Mouse (Mus musculus): Measurements from ENCODE around the gene Arl15.

The Arl15 gene

DNA sequence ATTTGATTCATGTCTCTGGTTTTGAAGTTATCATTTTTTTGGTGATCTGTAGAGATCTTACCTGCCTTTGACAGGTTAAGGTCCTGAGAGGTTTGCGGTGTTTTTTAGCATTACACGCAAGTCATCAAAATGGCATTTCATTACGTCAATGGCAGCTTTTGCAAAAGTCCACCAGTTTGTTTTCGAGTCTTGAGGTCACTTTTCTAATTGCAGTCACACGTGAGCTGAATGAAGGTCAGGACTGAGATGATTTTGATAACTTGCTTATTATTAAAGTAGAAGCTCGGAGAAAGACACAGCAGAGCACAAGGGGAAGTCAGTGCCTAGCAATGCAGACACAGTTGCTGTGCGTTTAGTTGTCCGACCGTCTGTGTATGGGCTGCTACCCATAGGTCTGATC, 8.3 kb downstream of the Arl15 start:
- no peak for DNase-seq

DNA sequence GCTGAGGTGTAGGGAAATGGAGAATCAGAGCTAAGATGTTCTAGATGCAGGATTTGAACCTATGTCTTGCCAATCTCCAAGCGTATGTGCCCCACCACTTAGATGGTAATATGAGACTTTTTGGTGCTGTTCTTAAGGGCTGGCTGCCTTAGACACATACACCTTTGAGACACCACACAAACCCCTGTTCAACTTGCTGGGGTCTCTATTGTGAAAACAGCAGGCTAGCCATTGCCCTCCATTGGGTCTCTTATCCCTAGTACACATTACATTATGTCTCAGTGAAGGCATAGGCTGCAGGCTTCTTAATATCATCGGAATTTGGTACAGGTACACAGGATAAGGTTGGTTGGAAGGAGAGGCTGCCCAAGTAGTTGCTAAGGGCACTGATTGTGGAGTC, 16.8 kb downstream of the Arl15 start:
- DNase-seq, result no peak

DNA sequence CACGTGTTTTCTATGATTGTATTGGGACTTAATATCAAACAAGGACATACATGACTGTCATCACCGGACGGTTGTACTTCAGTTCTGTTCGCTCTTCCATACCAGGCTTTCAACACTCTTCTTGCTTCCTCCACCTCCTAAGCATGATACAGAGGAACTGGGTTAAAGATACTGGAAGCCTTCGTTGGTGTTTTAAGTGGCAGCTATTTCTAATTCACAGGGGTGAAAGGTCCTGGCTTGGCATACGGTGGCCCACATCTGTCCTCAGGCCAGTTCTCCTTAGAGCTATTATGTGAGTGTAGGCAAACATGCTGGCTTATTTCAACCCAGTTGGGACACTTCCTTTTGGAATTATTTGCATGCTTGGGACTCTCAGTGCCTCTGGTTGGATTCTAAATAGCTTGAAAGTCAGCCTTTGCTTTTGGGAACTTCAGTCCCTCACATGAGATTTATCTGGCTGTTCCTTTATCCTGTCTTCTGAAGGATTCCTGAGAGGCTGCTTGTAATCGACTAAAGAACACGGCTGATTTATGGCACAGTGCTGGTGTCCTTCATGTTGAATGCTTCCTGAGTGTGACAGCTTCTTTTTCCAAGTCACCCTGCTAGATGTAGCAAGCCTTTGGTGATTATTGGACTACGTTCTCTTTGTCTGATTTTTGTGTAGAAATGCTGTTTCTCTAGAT, 17.7 kb downstream of the Arl15 start:
- DNase-seq, result no peak

DNA sequence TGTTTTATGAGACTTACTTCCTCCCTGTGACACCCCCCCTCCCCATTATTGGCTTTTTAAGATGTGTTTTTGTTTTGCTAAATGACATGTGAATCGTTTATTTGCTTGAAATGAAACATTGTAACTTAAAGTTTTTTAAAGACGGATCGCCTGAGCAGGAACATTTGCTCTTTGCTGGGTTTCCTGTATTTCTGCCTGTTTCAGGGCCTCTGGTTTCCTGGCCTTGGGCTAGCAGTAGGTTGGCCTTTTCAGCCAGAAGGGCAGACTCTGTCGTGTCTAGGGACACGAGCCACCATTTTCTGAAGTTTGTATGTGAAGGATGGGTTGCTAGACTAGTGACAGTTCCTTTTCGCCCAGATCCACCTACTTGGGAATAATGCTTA, 18.3 kb downstream of the Arl15 start:
- no peak for DNase-seq

DNA sequence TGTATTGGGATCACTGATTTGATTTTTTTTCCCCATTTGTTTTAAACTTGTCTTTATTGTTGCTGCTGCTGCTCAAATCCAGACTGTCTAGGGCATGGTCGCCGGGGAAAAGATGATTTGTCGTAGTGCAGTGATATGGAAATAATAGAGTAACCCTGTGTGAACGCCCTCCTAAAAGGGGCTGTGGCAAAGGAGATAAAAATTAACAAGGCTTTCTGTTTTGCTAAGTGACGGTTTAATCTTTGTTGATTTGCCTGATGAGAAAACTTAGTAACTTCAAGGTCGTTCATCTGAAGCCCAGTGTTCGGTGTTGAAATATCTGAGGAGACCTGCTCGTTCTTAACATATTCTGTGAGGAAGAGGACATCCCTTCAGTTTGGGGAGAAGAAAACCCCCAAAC, 19.8 kb downstream of the Arl15 start:
- DNase-seq, result no peak

DNA sequence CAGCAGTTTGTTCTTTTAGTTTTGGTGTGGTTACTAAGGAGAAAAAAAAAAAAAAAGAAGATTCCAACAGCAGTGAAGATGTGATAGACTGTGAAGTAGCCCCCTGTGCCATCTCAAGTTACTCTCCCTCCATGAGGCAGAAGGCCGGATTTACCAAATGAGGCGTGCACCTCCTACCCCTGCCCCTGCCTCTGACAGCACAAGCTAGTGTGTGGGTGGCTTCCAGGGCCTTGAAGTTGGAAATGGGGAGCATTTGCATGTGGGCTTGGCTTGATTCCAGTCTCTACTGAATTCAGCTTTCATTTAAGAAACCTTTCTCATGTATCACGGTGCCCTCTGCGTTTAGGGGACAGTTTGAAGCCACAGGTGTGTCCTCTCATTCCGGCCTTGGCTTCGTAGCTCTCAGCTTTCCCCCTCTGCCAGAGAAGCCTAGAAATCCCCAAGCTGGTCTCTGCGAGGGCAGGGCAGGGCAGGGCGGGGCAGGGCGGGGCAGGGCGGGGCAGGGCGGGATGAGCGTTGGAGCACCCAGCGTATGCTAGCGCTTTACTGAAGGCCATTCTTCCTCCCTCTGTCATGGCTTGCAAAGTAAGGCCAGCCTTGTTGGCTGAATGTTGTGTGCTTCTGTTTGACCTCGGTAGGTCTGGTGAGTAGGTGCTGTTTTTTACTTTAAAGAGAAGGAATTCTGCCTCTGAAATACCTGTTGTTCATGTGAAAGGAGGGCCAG, 21.6 kb downstream of the Arl15 start:
- no peak for DNase-seq

DNA sequence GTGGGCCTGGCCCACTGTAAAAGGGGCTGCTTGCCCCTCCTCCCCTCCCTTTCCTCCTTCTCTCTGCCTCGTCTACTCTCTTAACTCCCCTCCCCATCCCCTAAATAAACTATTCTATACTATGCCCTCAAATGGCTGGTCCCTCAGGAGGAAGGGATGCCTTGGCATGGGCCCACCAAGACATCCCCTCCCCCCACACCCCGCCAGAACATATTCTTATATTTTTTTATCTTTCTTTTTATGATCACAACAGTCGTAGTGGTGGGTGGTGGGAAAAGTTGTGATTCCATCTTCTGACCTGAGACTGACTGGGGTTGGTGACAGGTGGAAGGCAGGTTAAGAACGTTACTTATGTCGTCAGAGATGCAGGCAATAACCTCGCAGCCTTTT, 22.1 kb downstream of the Arl15 start:
- DNase-seq, result no peak

DNA sequence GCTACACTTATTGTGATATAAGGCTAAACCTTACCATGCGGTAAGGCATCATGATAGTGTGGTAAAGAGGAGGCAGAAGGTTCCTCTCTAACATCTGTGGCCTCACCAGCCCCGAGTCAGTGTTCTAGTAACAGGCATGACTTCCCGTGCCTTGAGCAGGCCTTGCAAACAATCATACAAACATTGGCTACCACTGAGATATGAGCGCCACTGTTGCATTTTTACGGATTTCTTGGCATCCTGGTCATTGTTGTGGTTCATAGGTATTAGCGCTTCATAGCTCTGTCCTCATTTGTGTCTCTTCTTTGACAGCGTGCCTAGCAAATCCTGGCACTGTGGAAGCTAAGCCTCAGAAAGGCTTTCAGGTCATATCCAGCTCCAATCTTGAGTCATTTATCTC, 24.7 kb downstream of the Arl15 start:
- DNase-seq, result no peak

DNA sequence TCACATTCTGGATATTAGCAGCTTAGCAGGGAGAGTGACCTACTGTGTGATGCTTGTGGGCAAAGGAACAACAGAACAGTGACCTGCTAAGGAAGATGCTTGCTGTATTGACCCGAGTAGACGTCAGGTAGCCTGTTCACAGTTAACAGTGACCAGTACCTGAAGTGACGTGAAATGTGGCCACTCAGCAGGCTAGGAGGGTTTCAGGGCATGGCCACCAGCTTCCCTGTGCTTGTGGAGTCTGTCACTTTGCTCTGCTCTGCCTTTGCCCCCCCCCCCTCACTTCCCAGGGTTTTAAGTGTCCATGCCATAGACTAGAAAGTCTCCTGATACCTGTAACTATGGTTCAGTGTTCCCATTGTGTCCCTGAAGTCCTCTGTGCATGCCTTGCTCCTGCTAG, 25.9 kb downstream of the Arl15 start:
- no peak for DNase-seq

DNA sequence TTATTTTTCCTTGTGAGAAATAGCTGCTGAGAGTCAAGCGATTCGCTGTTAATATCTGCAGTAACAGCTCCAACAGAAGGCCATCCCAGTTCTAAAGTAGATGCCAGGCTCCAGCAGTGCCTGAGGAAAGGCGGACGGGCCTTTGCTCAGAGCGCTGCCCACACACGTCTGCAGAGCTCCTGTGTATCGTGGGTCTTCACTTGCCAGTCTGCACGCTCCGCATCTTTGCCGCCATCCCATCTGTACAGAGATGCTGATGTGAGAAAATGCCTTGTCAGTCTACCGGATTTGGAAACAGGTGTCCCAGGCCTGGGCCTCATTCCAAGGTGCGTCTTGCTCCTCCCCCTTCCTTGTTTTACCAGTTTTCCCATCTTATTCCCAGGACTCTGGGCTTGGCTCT, 27.6 kb downstream of the Arl15 start:
- DNase-seq, result no peak

DNA sequence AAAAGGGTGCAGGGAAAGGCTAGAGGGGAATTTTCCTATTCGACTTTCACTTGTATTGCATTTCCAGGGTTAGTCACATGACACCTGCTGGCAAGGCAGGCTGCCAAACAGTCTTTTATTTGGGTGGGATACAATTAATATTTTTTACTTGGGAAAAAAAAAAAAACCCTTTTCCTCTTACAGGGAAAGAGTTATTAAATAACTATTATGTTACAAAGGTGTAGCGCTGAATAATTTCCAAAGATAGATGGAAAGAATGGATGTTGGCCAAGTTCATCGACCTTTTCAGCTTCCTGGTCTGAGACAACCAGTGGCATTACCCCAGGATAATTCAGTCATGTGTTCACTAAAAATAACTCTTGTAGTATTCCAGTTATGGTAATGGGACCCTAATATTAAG, 29.7 kb downstream of the Arl15 start:
- DNase-seq, result no peak

DNA sequence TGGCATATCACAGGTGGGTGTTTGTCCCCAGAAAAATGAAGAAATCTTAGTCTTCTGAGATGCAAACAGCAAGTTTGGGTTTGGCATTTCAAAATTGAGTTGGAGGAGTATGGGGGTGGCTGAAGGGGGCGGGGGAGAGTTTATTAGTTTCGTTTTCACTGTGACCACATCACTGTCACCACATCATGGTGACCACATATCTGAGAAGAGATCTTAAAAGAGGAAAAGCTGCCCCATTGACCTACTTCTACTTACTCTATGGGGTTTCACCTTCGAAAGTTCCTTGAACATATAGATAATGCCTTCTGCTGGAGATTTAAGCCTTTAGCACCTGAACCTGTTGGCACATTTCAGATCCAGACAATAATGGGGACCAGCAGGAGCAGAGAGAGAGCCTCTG, 34.3 kb downstream of the Arl15 start:
- DNase-seq, result no peak

DNA sequence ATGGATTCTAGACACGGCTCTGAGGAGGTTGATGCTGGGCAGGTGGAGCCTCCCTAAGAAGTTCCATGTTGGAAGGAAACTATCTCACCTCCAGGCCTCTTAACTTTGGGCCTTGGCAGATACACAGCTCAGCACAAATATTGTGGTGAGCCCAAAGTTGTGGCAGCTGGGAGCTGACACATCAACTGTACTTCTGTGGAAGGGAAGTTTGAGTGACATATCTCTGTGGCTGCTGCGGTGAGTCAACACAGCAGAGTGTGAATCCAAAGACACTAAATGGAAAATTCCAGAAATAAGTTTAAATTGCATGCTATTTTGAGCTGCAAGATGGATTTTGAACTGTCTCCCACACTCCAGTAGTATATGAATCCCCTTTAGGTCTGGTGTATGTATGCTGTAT, 34.8 kb downstream of the Arl15 start:
- DNase-seq, result no peak

DNA sequence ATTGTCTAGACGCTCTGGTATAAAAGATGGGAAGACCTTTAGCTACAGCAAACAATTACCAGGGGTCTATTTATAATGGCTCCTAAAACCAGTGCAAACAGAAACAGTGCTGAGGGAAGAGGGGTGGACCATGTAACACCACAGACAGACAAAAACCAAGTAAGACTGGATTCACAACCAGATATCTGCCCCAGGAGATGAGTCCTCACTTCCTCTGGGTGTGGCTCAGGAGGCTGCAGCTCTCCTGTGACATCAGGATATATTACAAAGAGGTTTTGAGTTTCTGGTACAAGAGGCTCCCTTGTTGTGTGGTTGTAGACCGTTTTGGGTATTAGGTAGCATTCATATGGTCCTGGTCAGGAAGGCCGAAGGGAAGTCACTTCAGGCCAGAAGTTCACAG, 36.5 kb downstream of the Arl15 start:
- no peak for DNase-seq

DNA sequence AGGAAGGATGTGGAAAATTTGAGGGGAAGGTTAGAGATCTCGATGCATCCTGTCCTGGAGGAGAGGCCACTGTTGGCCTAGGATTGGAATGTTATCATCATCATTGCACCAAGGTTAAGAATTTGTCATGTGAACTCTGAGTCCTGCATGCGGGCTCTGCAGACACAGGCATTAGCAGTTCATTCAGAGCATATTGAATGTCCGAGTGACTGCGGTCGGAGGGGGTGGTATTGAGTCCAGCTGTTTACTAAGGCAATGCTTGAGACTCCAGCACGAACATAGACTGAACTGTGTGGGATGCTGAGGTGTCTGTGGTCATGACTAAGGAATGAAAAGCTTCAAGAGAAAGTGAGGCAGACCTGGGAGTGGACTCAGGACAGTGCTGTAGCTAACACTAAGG, 38.6 kb downstream of the Arl15 start:
- no peak for DNase-seq

DNA sequence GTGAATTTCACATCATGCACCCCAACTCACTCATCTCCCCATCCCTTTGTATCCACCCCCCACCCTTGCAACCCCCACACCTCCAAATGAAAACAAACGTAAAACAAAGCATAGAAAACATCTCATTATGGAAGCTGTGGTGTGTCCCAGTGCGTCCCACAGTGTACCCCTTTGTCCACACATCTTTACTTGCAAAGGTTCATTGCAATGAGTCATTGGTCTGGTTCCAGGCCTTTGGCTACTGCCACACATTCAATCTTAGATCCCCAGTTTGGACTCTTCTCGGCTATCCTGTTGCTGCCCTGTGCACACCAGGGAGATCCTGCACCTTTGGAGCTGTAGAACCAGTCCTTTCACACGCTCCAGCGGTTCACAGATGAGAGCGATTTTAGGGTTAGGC, 41.6 kb downstream of the Arl15 start:
- no peak for DNase-seq

DNA sequence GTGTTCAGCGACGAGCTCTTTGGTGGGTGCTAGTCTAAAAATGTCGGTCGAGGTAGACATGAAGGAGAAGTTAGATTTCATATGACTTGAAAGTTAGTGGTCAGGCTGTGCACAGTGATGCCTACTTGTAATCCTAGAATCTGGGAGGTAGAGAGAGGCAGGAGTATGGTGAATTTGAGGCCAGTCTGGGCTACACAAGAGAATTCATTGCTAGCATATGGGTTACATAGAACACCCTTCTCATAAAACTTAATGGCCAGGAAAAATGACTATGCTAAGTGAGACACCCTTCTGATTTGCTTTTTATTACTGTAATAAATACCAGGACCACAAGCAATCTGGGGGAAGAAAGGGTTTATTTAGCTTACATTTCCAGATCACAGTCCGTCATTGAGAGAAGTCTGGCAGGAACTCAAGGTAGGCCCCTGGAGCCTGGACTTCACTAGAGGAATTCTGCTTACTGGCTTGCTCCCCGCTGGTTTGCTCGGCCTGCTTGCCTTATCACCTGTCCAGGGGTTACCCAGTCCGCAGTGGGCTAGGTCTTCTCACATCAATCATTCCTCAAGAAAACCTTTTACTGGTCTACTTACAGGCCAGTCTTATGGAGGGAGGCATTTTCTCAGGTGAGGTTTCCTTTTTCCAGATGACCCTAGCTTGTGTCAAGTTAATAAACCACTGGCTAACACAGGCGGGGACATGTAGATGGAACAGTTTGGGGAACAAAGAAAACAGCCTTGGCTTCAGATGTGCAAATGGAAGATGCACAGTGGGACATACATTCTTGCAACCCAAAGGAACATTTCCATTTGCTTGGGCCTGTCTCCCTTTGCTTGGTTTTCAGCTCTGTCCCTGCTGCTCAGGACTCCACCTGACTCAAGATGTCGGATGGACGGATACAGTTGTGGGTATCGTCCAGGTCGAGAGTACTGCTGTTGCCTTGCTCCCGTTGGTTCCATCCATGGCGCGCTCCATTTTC, 44.6 kb downstream of the Arl15 start:
- DNase-seq, result no peak

DNA sequence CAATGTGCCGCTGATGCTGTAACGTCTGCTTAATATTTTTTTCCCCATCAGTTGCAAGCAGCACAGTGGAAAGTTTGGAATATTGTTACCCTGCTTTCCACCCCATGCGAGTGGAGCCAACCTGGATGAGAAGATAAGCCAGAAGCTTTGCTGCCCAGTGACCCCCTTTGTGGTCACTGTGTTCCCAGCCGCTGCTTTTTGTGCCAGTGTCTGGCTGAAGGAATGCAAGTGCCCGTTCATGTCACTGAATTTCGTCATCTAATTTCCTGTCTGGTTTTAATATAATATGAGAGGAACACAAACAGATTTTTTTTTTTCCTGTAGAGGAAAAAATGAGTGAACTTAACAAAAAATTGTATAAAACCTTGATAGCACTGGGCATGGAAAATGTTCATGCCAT, 46.1 kb downstream of the Arl15 start:
- no peak for DNase-seq

DNA sequence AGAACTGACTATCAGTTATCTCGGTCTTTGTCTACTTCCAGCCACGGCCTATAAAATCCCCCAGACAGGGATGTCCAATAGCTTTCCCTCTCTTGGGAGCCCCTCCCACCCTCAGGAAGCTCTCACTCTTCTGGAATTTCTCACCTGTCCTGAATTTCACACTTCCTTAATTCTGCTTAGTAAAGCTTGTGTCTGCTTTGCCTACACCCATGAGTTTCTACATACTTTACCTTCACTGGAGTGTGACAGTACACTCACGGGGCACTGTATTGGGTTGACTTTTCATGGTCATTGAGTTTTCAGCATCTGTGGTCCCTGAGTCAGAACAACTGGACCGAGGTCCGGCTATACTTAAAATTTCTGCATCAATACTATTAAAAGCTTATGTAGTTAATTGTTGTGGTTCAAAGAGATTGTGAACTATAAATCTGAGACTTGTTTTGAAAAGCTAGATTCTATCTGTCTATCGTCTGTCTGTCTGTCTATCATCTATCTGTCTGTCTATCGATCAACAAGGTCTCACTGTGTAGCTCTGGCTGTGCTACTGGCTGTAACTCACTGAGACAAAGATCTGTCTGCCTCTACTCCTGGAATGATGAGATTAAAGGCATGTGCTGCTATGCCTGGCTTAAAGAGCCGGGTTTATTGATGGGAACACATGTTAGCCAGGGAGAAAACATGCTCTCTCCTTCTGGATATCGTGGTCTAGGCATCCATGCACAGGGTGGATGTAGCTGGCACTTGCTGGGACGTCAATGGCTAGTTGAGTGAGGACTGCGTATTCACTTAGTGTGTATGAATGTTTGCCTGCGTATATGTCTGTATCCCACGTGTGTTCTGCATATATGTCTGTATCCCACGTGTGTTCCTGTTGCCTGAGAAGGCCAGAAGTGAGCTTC, 48.4 kb downstream of the Arl15 start:
- no peak for DNase-seq

DNA sequence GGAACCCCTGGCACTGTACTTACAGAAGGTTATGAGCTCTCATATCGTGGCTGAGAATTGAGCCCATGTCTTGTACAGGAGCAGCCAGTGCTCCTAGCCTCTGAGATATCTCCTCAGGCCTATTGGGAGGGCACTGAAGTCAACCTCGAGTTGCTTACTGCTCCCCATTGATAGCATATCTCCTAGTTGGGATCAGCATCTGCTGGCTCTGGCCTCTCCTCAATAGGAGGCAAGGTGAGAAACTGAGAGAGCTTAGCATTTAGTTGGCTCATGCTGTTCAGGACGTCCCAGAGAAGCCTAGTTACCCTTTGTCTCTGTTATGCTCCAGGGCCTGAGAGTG, 49.0 kb downstream of the Arl15 start:
- DNase-seq, result no peak

DNA sequence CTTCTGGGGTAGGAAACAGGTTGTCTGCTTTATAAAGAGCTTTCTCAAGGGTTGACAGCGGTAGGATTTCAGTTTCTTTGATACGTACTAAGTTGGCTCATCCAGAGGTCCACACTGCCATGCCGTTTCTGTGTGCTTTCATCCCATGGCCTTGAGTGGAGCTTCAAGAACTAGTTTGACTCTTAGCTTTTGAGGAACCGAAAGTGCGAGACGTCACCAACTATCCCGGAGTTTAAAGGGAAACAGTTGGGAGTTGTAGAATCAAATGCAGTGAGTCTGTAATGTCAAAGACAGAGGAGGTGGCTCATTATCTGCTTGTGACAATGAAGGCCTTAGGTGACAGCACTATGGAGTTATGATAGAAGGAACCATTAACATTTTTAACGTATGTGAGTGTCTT, 49.6 kb downstream of the Arl15 start:
- DNase-seq, result no peak

DNA sequence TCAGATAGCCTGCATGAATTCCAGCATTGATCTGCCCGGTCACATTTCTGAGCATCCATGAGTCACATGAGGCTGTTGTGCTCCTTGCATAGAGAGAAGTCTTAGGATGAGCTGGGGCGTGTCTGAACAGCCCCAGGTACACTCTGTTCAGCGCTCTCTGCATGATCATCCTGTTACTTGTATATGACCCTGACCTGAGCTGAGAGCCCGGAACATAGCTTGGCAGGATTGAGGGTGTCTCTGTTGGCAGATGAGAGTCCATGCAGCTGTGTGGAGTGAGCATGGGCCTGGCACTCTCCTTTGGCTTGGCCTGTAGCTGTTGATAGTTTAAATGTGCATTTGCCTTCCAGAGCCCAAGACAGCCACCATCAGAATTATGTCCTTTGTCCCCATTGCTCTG, 50.4 kb downstream of the Arl15 start:
- no peak for DNase-seq

DNA sequence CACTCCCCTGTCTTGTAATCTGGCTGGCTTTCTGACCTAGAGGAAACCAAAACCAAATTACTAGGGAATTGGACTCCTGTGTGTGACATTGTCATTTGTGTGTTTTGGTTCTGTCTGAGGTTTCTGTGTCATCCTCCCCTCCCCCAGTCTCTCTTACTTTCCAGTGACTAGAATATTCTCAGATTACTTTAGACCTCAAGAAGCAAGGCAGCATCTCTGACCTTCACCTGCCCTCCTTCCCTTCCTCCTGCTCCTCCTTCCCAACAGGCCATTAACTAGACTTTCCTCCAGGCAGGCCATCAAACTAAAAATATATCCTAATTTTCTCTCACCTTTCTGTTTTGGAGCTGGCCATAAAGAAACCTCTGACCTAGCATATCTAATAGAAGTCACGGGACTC, 50.9 kb downstream of the Arl15 start:
- DNase-seq, result no peak

Measured in lung, postnatal 36 days (tissue).